Mouse (Mus musculus) kidney, embryonic 15.5 days (tissue): ENCODE measurements at regions not wholly inside any gene's neighbourhood (a gene's known extent, or its start where the extent isn't known, plus 50 kb on each side); places are given as distances from the start of the nearest gene placed in this dataset.

Experiments used
- ATAC-seq: fragments of 200-750 bp; cut with Nextera tagmentation; replicated peaks from 2 replicates; pipeline ENCODE4 v1.8.0; 2017; ENCODE audit warnings: moderate TSS enrichment; ENCODE audit not compliant: low FRiP score
- H3K27ac ChIP-seq: fragments of 300-500 bp; sonication (generic); 2 replicates; pipeline ENCODE4 v1.5.1; 2015; ENCODE audit warnings: mild to moderate bottlenecking, inconsistent platforms
- H3K27me3 ChIP-seq: fragments of 300-500 bp; sonication (generic); 2 replicates; pipeline ENCODE4 v1.6.1; 2015; ENCODE audit warnings: inconsistent platforms
- H3K36me3 ChIP-seq: fragments of 300-500 bp; sonication (generic); 2 replicates; pipeline ENCODE4 v1.6.1; 2015; ENCODE audit warnings: inconsistent platforms
- H3K4me1 ChIP-seq: fragments of 300-500 bp; sonication (generic); 2 replicates; pipeline ENCODE4 v1.6.1; 2015; ENCODE audit warnings: inconsistent platforms
- H3K4me2 ChIP-seq: fragments of 300-500 bp; sonication (generic); 2 replicates; pipeline ENCODE4 v1.6.1; 2015; ENCODE audit warnings: moderate library complexity, mild to moderate bottlenecking, inconsistent platforms
- H3K4me3 ChIP-seq: fragments of 300-500 bp; sonication (generic); replicated peaks from 2 replicates; pipeline ENCODE4 v1.5.1; 2015; ENCODE audit warnings: mild to moderate bottlenecking, inconsistent platforms
- H3K9ac ChIP-seq: fragments of 300-500 bp; sonication (generic); 2 replicates; pipeline ENCODE4 v1.6.1; 2015; ENCODE audit warnings: mild to moderate bottlenecking, inconsistent platforms
- H3K9me3 ChIP-seq: fragments of 300-500 bp; sonication (generic); replicated peaks from 2 replicates; pipeline ENCODE4 v1.6.1; 2016; ENCODE audit warnings: inconsistent platforms
- WGBS: fragments of 180-500 bp; shearing (Covaris S2); methylation state at CpG from one replicate; pipeline ENCODE4 v1.1.7; 2015; ENCODE audit warnings: mixed read lengths; 5-methylcytosine and 5-hydroxymethylcytosine counted together

- 92% methylated on average over 3 of the region's 3 CpGs for WGBS
- Histone ChIP-seq H3K4me2 (no peak overlapping the region), H3K9ac (no peak overlapping the region), H3K36me3 (no peaks in the 10 kb centered on the region), H3K4me3 (no peak overlapping the region), H3K27me3 (no peaks in the 10 kb centered on the region), H3K4me1 (no peaks in the 10 kb centered on the region), H3K9me3 (no peaks in the 10 kb centered on the region), H3K27ac (no peak overlapping the region)
- ATAC-seq, result no peak
Observed at GRCm38 (mm10) chr19:15158653-15159052, 560.8 kb upstream of the Tle4 start.

DNA sequence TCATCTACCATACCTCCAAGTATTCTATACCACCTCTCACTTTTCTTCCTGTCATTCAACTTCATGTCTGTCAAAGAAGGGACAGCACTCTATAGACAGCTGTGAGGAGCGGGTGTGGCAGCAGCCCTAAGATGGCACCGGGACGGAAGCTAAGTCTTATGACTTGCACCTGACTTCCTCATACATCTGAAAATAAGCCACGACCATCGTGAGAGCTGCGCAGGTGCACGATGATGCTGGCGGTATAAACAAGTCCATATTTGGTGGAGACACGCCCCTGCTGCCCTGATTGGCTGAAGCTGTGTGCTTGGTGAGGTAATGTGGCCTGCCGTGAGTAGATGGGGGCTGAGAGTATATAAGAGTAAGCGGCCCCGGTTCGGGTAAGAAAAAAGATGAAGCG is 560.3 kb upstream of the Tle4 start:
- H3K4me2 ChIP-seq, result no peak overlapping the region
- H3K27ac ChIP-seq, result no peak overlapping the region
- no peak overlapping the region for H3K4me3 ChIP-seq
- no peaks in the 10 kb centered on the region for H3K4me1 ChIP-seq
- no peak for ATAC-seq
- no peaks in the 10 kb centered on the region for H3K9me3 ChIP-seq
- H3K9ac ChIP-seq, result no peak overlapping the region
- H3K36me3 ChIP-seq, result no peaks in the 10 kb centered on the region
- no peaks in the 10 kb centered on the region for H3K27me3 ChIP-seq
- WGBS, result 86% methylated on average over 14 of the region's 14 CpGs

GRCm38 (mm10) chr19:15154693-15155092 is 556.8 kb upstream of the Tle4 start:
- no peak overlapping the region for H3K4me2 ChIP-seq
- H3K9me3 ChIP-seq, result no peaks in the 10 kb centered on the region
- WGBS, result 53% methylated on average over 2 of the region's 2 CpGs
- no peaks in the 10 kb centered on the region for H3K27me3 ChIP-seq
- no peaks in the 10 kb centered on the region for H3K36me3 ChIP-seq
- H3K9ac ChIP-seq, result no peak overlapping the region
- ATAC-seq, result no peak
- no peaks in the 10 kb centered on the region for H3K4me1 ChIP-seq
- no peak overlapping the region for H3K27ac ChIP-seq
- H3K4me3 ChIP-seq, result no peak overlapping the region

- Histone ChIP-seq H3K4me3 (no peak overlapping the region), H3K27ac (no peak overlapping the region), H3K27me3 (no peaks in the 10 kb centered on the region), H3K9me3 (no peaks in the 10 kb centered on the region), H3K4me1 (no peaks in the 10 kb centered on the region), H3K4me2 (no peak overlapping the region), H3K36me3 (no peaks in the 10 kb centered on the region), H3K9ac (no peak overlapping the region)
- no peak for ATAC-seq
- WGBS, result 90% methylated on average over 3 of the region's 3 CpGs
Observed at GRCm38 (mm10) chr19:15146325-15146724, 548.5 kb upstream of the Tle4 start.

DNA sequence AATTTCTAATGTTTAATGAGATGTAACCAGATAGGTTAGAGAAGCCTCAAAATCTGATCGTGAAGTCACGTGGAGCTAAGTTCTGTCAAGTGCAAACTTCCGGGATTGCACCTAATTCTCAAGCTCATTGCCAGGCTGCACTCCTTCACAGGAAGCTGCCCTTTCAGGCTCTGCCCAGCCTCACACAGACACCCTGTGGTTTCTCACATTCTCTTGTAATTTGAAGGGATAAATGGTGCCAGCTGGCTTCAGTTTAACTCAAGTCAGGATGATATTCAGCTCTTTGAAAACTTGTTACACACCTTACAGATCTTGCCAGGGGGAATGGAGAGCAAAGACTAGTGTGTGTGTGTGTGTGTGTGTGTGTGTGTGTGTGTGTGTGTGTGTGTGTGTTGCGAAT is 529.3 kb upstream of the Tle4 start:
- Histone ChIP-seq H3K27ac (no peak overlapping the region), H3K9ac (no peak overlapping the region), H3K4me2 (no peak overlapping the region), H3K4me1 (no peaks in the 10 kb centered on the region), H3K27me3 (no peaks in the 10 kb centered on the region), H3K9me3 (no peaks in the 10 kb centered on the region), H3K36me3 (no peaks in the 10 kb centered on the region), H3K4me3 (no peak overlapping the region)
- 43% methylated on average over 4 of the region's 4 CpGs for WGBS
- no peak for ATAC-seq

DNA sequence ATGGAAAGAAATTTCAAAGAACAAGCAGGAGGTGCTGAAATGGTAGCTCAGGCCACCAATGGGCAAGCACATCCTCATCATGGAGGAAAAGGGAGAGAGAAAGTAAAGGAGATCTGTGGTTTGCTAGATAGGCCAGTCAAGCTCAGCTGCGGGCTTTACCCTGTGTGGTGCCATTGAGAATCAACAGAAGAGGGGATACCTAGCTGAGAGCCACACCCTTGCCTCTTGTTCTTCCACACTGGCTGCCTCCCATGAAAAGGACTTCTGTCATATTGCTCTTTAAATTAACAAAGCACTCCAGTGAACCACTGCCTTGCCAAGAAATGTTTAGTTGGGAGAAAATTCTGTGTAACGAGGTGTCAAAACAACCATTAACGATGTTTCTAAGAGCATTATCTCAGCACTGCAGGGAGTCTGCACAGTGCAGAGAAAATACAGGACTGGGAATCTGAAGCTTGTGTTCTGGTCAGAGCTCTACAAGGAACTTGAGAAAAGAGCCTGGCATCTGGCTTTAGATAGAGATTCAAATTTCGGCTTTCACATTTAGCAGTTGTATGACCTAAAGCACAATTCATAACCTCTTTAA is 510.7 kb upstream of the Tle4 start:
- Histone ChIP-seq H3K4me3 (no peak overlapping the region), H3K27me3 (no peaks in the 10 kb centered on the region), H3K36me3 (no peaks in the 10 kb centered on the region), H3K9me3 (no peaks in the 10 kb centered on the region; the same call in 1 of the 2 replicates), H3K4me2 (no peak overlapping the region), H3K9ac (no peak overlapping the region), H3K4me1 (no peaks in the 10 kb centered on the region), H3K27ac (no peak overlapping the region)
- 85% methylated on average over 4 of the region's 4 CpGs for WGBS
- ATAC-seq, result no peak

DNA sequence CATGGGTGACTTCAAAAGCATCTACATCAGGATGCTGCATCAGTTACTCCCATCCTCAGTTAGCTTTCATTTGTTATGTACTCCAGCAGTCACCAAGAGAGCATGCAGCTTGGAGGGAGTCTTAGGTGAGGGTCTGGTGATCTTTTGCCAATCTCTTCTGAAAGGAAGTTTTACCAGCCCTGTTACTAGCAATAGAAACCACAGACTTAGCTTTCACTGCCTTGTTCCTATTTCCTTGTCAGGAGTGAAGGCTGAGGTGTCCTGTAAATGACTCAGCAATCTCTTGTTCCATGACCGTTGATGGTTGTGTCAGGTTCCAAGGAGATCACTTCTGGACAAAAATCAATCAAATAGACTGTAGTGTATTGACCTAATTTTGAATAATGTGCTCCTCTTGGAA is 497.2 kb upstream of the Tle4 start:
- Histone ChIP-seq H3K27me3 (no peaks in the 10 kb centered on the region), H3K4me1 (no peaks in the 10 kb centered on the region), H3K4me3 (no peak overlapping the region), H3K4me2 (no peak overlapping the region), H3K9me3 (no peaks in the 10 kb centered on the region), H3K36me3 (no peaks in the 10 kb centered on the region), H3K9ac (no peak overlapping the region), H3K27ac (no peak overlapping the region)
- no peak for ATAC-seq
- WGBS, result 84% methylated on average over 1 of the region's 1 CpGs

GRCm38 (mm10) chr19:15093534-15093933 is 495.7 kb upstream of the Tle4 start:
- Histone ChIP-seq H3K9me3 (no peaks in the 10 kb centered on the region), H3K9ac (no peak overlapping the region), H3K4me3 (no peak overlapping the region), H3K27ac (no peak overlapping the region), H3K27me3 (no peaks in the 10 kb centered on the region), H3K36me3 (no peaks in the 10 kb centered on the region), H3K4me1 (no peaks in the 10 kb centered on the region), H3K4me2 (no peak overlapping the region)
- ATAC-seq, result no peak
- 72% methylated on average over 3 of the region's 3 CpGs for WGBS

DNA sequence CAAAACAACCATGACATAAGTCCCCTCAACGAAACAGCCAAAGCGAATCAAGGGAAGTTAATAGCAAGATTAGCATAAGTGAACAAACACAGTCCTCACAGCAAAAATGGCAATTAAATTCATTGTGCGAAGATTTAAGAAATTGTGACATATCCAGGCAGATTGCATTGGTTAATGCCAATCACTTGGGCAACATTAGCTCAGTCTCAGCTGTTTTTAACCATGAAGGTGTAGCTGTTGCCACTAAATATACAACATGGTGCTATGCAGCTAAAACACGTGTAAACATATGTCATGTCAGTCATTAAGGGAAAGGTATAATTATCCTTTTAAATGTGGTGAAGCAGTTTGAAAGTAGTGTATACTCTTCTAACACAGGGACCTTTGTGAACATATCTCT is 482.8 kb upstream of the Tle4 start:
- Histone ChIP-seq H3K4me2 (no peak overlapping the region), H3K9me3 (no peaks in the 10 kb centered on the region), H3K27ac (no peak overlapping the region), H3K27me3 (no peaks in the 10 kb centered on the region), H3K4me3 (no peak overlapping the region), H3K36me3 (no peaks in the 10 kb centered on the region), H3K4me1 (no peaks in the 10 kb centered on the region), H3K9ac (no peak overlapping the region)
- ATAC-seq, result no peak
- WGBS, result 91% methylated on average over 4 of the region's 4 CpGs

DNA sequence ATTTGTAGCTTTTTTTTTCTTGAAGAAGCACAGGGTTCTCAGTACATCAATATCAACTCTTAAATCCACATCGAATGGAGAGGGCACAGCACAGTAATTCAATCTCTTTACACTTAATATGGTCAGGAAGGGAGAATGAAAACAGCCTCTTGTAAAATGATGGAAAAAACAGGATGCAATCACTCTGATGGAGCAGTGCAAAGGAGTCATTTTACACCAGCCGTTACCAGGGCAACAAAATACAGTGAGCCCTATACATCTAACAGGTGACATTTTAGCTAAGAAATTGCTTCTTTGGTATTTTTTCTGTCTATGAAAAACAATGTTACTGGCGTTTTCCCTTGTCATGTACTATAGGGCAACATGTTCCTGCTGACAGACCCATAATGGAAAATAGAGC is 459.9 kb upstream of the Tle4 start:
- no peaks in the 10 kb centered on the region for H3K27me3 ChIP-seq
- ATAC-seq, result no peak
- 50% methylated on average over 3 of the region's 3 CpGs for WGBS
- no peaks in the 10 kb centered on the region for H3K4me1 ChIP-seq
- H3K36me3 ChIP-seq, result no peaks in the 10 kb centered on the region
- no peak overlapping the region for H3K4me2 ChIP-seq
- no peak overlapping the region for H3K27ac ChIP-seq
- no peak overlapping the region for H3K9ac ChIP-seq
- H3K4me3 ChIP-seq, result no peak overlapping the region
- no peaks in the 10 kb centered on the region for H3K9me3 ChIP-seq

- no peaks in the 10 kb centered on the region for H3K9me3 ChIP-seq
- no peak overlapping the region for H3K4me2 ChIP-seq
- WGBS, result 51% methylated on average over 3 of the region's 3 CpGs
- H3K27ac ChIP-seq, result no peak overlapping the region
- no peaks in the 10 kb centered on the region for H3K4me1 ChIP-seq
- no peak overlapping the region for H3K9ac ChIP-seq
- no peak overlapping the region for H3K4me3 ChIP-seq
- H3K27me3 ChIP-seq, result no peaks in the 10 kb centered on the region
- H3K36me3 ChIP-seq, result no peaks in the 10 kb centered on the region
- ATAC-seq, result no peak
Observed at GRCm38 (mm10) chr19:15053582-15054141, 455.8 kb upstream of the Tle4 start.

- Histone ChIP-seq H3K27me3 (no peaks in the 10 kb centered on the region), H3K36me3 (no peaks in the 10 kb centered on the region), H3K4me2 (no peak overlapping the region), H3K4me3 (no peak overlapping the region), H3K9me3 (no peaks in the 10 kb centered on the region), H3K27ac (no peak overlapping the region), H3K4me1 (no peaks in the 10 kb centered on the region), H3K9ac (no peak overlapping the region)
- no peak for ATAC-seq
- 68% methylated on average over 10 of the region's 10 CpGs for WGBS
Observed at GRCm38 (mm10) chr19:15052642-15053239, 454.9 kb upstream of the Tle4 start.

DNA sequence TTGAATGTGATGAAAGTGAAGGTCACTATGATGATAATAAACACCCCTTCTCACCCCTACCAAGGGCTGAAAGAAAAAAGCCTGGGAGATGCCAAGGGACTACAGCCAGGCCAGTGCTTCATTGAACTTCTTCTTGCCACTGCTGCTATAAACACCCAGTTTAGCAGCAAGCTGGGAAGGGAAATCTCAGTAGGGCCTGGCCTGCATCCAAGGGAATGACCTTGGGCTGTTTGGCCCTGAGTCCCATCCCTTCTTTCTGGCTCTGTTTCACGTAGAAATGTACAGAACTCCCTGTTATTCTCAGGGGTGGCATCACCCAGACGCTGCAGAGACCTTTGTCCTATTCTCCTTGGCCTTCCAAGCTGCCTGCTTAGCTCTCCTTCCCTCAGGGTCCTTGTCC is 450.0 kb upstream of the Tle4 start:
- Histone ChIP-seq H3K27ac (no peak overlapping the region), H3K4me2 (no peak overlapping the region), H3K36me3 (no peaks in the 10 kb centered on the region), H3K9me3 (no peaks in the 10 kb centered on the region), H3K4me3 (no peak overlapping the region), H3K4me1 (no peaks in the 10 kb centered on the region), H3K9ac (no peak overlapping the region), H3K27me3 (0 out of 2 replicates have a peak, but pooled peaks cover 2% of the 10 kb centered on the region)
- 65% methylated on average over 2 of the region's 2 CpGs for WGBS
- ATAC-seq, result no peak
